In genomic region chr14:47418666-47418991, GRCm38 (mm10) we compare ENCODE assay signal across 8 mouse cellular contexts. TPM values are rescaled to one million over a fixed set of nuclear protein-coding genes. Genes with fewer than 3 reads are reported as not detected.
DNase-seq lines count a peak whose midpoint lies in the region; ATAC-seq and TF ChIP-seq lines count a peak whose summit lies in the region.

No protein-coding gene starts in this region.

- DNase-seq in embryo, embryonic 11 days: peak; percentile 8
- DNase-seq in embryo, embryonic 9.5 days (ENCODE audit: extremely low spot score): no peak
- DNase-seq in 3T3-L1 (ENCODE audit: low read depth, low spot score): peak; percentile 5
- DNase-seq in forebrain, embryonic 14.5 days (ENCODE audit: low spot score): no peak
- DNase-seq in liver, embryonic 14.5 days (ENCODE audit: low read depth in 3 of 3, low spot score in 3 of 3): peak in 1 of 3 experiments; percentile 19
- DNase-seq in ovary, adult 18-20 months (ENCODE audit: low spot score): no peak
- no peak for DNase-seq in spleen, adult 12 weeks (ENCODE audit: low spot score)
- no peak for DNase-seq in adrenal gland, postnatal 14 days

- TF ChIP-seq CTCF in liver, embryonic 14.5 days (IDR thresholded peaks at IDR 0.05; ENCODE audit: low read depth): no peak

- H3K4me3 ChIP-seq in forebrain, embryonic 14.5 days (ENCODE audit: low read depth, low read length): peak overlapping the region; percentile 46
- H3K4me3 ChIP-seq in liver, embryonic 14.5 days (ENCODE audit: insufficient read depth in 1 of 2, low read depth in 2 of 2, low read length in 2 of 2): peak overlapping the region; percentile 72 to 93

- peaks cover 5% of the 10 kb centered on the region for H3K4me1 ChIP-seq in forebrain, embryonic 14.5 days (ENCODE audit: control insufficient read depth, insufficient read depth, low read length)
- H3K4me1 ChIP-seq in liver, embryonic 14.5 days (replicated peaks; ENCODE audit: control insufficient read depth in 2 of 2, insufficient read depth in 2 of 2, low read length in 1 of 2): peaks cover 7 to 13% of the 10 kb centered on the region in 2 experiments

- H3K9me3 ChIP-seq in forebrain, embryonic 14.5 days (replicated peaks; ENCODE audit: control insufficient read depth, low read length): no peaks in the 10 kb centered on the region
- H3K9me3 ChIP-seq in liver, embryonic 14.5 days (ENCODE audit: control insufficient read depth, low read length): no peaks in the 10 kb centered on the region

- H3K9ac ChIP-seq in forebrain, embryonic 14.5 days (ENCODE audit: low read length): peak overlapping the region; percentile 46; the same call in 1 of the 2 replicates
- H3K9ac ChIP-seq in liver, embryonic 14.5 days (replicated peaks): peak overlapping the region; percentile 79

- peaks cover 22% of the 10 kb centered on the region for H3K36me3 ChIP-seq in forebrain, embryonic 14.5 days (ENCODE audit: control insufficient read depth, insufficient read depth, low read length)
- H3K36me3 ChIP-seq in liver, embryonic 14.5 days (replicated peaks; ENCODE audit: control insufficient read depth, insufficient read depth, low read depth): peaks cover 29% of the 10 kb centered on the region

- no peak for TF ChIP-seq EP300 in liver, embryonic 14.5 days (IDR thresholded peaks at IDR 0.05; ENCODE audit: low read depth)

- peak overlapping the region; percentile 58 for H3K4me2 ChIP-seq in forebrain, embryonic 14.5 days (ENCODE audit: low read length)
- peak overlapping the region; percentile 74 for H3K4me2 ChIP-seq in liver, embryonic 14.5 days (ENCODE audit: low read depth)

- H3K27me3 ChIP-seq in forebrain, embryonic 14.5 days (replicated peaks; ENCODE audit: control insufficient read depth, insufficient read depth, low read length): no peaks in the 10 kb centered on the region
- no peaks in the 10 kb centered on the region for H3K27me3 ChIP-seq in liver, embryonic 14.5 days (ENCODE audit: control insufficient read depth, insufficient read depth, low read length)

- H3K27ac ChIP-seq in forebrain, embryonic 14.5 days (ENCODE audit: low read depth, low read length): no peak overlapping the region
- peak overlapping the region; percentile 75 for H3K27ac ChIP-seq in liver, embryonic 14.5 days

- no peak for ATAC-seq in forebrain, embryonic 14.5 days
- ATAC-seq in liver, embryonic 14.5 days (ENCODE audit: insufficient read depth): peak; percentile 29; the same call in 1 of the 2 replicates

- 56% methylated on average over 5 of the region's 5 CpGs for WGBS in forebrain, embryonic 14.5 days
- WGBS in liver, embryonic 14.5 days (ENCODE audit: insufficient replicate concordance): 34% methylated on average over 5 of the region's 5 CpGs

RNA-seq across cellular contexts. Expression of gene Dlgap5, which starts 0.4 kb away (rescaled TPM):
- 18.3 and 23.5 TPM in 2 replicates for polyA plus RNA-seq in forebrain, embryonic 14.5 days (2014; fragmentation: Nextera tagmentation; extraction: Ambion mirVana)
- 35.3 and 42.5 TPM in 2 replicates for polyA plus RNA-seq in liver, embryonic 14.5 days (2012; rRNA removed)
- polyA plus RNA-seq in liver, embryonic 14.5 days (2014; fragmentation: Nextera tagmentation; extraction: Ambion mirVana): 46.2 and 51.4 TPM in 2 replicates
- total RNA-seq in adrenal gland, postnatal 14 days (2021): 8.3 and 11.4 TPM in 2 replicates

RNA-seq across cellular contexts. Expression of gene Fbxo34, which starts 31.6 kb away (rescaled TPM):
- 23.0 and 27.5 TPM in 2 replicates for polyA plus RNA-seq in forebrain, embryonic 14.5 days (2014; fragmentation: Nextera tagmentation; extraction: Ambion mirVana)
- 20.2 and 24.4 TPM in 2 replicates for polyA plus RNA-seq in liver, embryonic 14.5 days (2012; rRNA removed)
- polyA plus RNA-seq in liver, embryonic 14.5 days (2014; fragmentation: Nextera tagmentation; extraction: Ambion mirVana): 33.4 and 37.1 TPM in 2 replicates
- 21.3 and 27.8 TPM in 2 replicates for total RNA-seq in adrenal gland, postnatal 14 days (2021)

RNA-seq across cellular contexts. Expression of gene Lgals3, which starts 51.1 kb away (rescaled TPM):
- polyA plus RNA-seq in forebrain, embryonic 14.5 days (2014; fragmentation: Nextera tagmentation; extraction: Ambion mirVana): 2.3 and 3.1 TPM in 2 replicates
- polyA plus RNA-seq in liver, embryonic 14.5 days (2012; rRNA removed): 11.7 and 16.3 TPM in 2 replicates
- polyA plus RNA-seq in liver, embryonic 14.5 days (2014; fragmentation: Nextera tagmentation; extraction: Ambion mirVana): 27.4 and 40.5 TPM in 2 replicates
- 7.9 and 9.9 TPM in 2 replicates for total RNA-seq in adrenal gland, postnatal 14 days (2021)

Comparison
In these comparisons a context has a peak if more than half of its experiments do, and no peak if none do; other contexts are left out.
1. DNase-seq: peak in embryo, embryonic 11 days (single experiment) and 3T3-L1 (single experiment); none in embryo, embryonic 9.5 days (single experiment), forebrain, embryonic 14.5 days (single experiment), ovary, adult 18-20 months (single experiment), spleen, adult 12 weeks (single experiment) and adrenal gland, postnatal 14 days (single experiment).